Mouse (Mus musculus) embryonic facial prominence, embryonic 12.5 days (tissue): ENCODE measurements at regions not wholly inside any gene's neighbourhood (a gene's known extent, or its start where the extent isn't known, plus 50 kb on each side); places are given as distances from the start of the nearest gene placed in this dataset.

Experiments used
- ATAC-seq: fragments of 200-750 bp; cut with Nextera tagmentation; 2 replicates; pipeline ENCODE4 v1.8.0; 2017; ENCODE audit not compliant: insufficient number of reproducible peaks, insufficient read depth, low FRiP score, low TSS enrichment
- H3K27ac ChIP-seq: fragments of 300-500 bp; sonication (generic); 2 replicates; pipeline ENCODE4 v1.5.1; 2016; ENCODE audit warnings: mild to moderate bottlenecking
- H3K27me3 ChIP-seq: fragments of 300-500 bp; sonication (generic); 2 replicates; pipeline ENCODE4 v1.6.1; 2016; ENCODE audit warnings: mild to moderate bottlenecking, moderate library complexity
- H3K36me3 ChIP-seq: fragments of 300-500 bp; sonication (generic); 2 replicates; pipeline ENCODE4 v1.6.1; 2016; ENCODE audit warnings: mild to moderate bottlenecking
- H3K4me1 ChIP-seq: fragments of 300-500 bp; sonication (generic); 2 replicates; pipeline ENCODE4 v1.6.1; 2016
- H3K4me2 ChIP-seq: fragments of 300-500 bp; sonication (generic); replicated peaks from 2 replicates; pipeline ENCODE4 v1.6.1; 2016; ENCODE audit warnings: mild to moderate bottlenecking, moderate library complexity
- H3K4me3 ChIP-seq: fragments of 300-500 bp; sonication (generic); 2 replicates; pipeline ENCODE4 v1.5.1; 2016; ENCODE audit warnings: mild to moderate bottlenecking
- H3K9ac ChIP-seq: fragments of 300-500 bp; sonication (generic); 2 replicates; pipeline ENCODE4 v1.6.1; 2016; ENCODE audit warnings: mild to moderate bottlenecking, moderate library complexity
- H3K9me3 ChIP-seq: fragments of 300-500 bp; sonication (generic); 2 replicates; pipeline ENCODE4 v1.6.1; 2016; ENCODE audit warnings: mild to moderate bottlenecking, moderate library complexity
- WGBS: fragments of 180-500 bp; shearing (Covaris S2); methylation state at CpG from one replicate; pipeline ENCODE4 v1.1.7; 2016; 5-methylcytosine and 5-hydroxymethylcytosine counted together

GRCm38 (mm10) chr3:40167970-40168626, 363.0 kb upstream of the Intu start:
- Histone ChIP-seq H3K9me3 (no peaks in the 10 kb centered on the region), H3K4me1 (peaks cover 12% of the 10 kb centered on the region; the same call in 1 of the 2 replicates), H3K27me3 (no peaks in the 10 kb centered on the region), H3K36me3 (no peaks in the 10 kb centered on the region), H3K4me2 (no peak overlapping the region), H3K4me3 (no peak overlapping the region), H3K27ac (peak overlapping the region; percentile 75), H3K9ac (no peak overlapping the region)
- 0 out of 2 replicates have a peak, but pooled peaks have one; percentile 74 for ATAC-seq
- 28% methylated on average over 12 of the region's 12 CpGs for WGBS

- Histone ChIP-seq H3K9ac (no peak overlapping the region), H3K27ac (no peak overlapping the region), H3K9me3 (no peaks in the 10 kb centered on the region), H3K4me1 (peaks cover 12% of the 10 kb centered on the region; the same call in 1 of the 2 replicates), H3K27me3 (no peaks in the 10 kb centered on the region), H3K4me3 (no peak overlapping the region), H3K4me2 (no peak overlapping the region), H3K36me3 (no peaks in the 10 kb centered on the region)
- no peak for ATAC-seq
- 92% methylated on average over 2 of the region's 2 CpGs for WGBS
Measured at GRCm38 (mm10) chr3:40169590-40169989, 361.5 kb upstream of the Intu start.

- Histone ChIP-seq H3K4me3 (no peak overlapping the region), H3K36me3 (no peaks in the 10 kb centered on the region), H3K9ac (no peak overlapping the region), H3K27ac (no peak overlapping the region), H3K4me1 (no peaks in the 10 kb centered on the region), H3K4me2 (no peak overlapping the region), H3K27me3 (no peaks in the 10 kb centered on the region), H3K9me3 (no peaks in the 10 kb centered on the region)
- ATAC-seq = no peak
- 47% methylated on average over 3 of the region's 3 CpGs for WGBS
Measured at GRCm38 (mm10) chr3:40179726-40180317, 351.3 kb upstream of the Intu start.

GRCm38 (mm10) chr3:40185597-40186320, 345.3 kb upstream of the Intu start:
- no peak for ATAC-seq
- Histone ChIP-seq H3K9me3 (no peaks in the 10 kb centered on the region), H3K36me3 (no peaks in the 10 kb centered on the region), H3K4me1 (no peaks in the 10 kb centered on the region), H3K4me3 (no peak overlapping the region), H3K4me2 (no peak overlapping the region), H3K27me3 (no peaks in the 10 kb centered on the region), H3K9ac (no peak overlapping the region), H3K27ac (no peak overlapping the region)
- 87% methylated on average over 5 of the region's 5 CpGs for WGBS

- 72% methylated on average over 6 of the region's 6 CpGs for WGBS
- no peak overlapping the region for H3K4me2 ChIP-seq
Measured at GRCm38 (mm10) chr3:40189529-40189928, 341.6 kb upstream of the Intu start.

GRCm38 (mm10) chr3:40190024-40190423, 341.1 kb upstream of the Intu start:
- Histone ChIP-seq H3K9ac (no peak overlapping the region), H3K27ac (no peak overlapping the region), H3K4me3 (no peak overlapping the region), H3K4me2 (no peak overlapping the region), H3K36me3 (no peaks in the 10 kb centered on the region), H3K27me3 (no peaks in the 10 kb centered on the region), H3K4me1 (no peaks in the 10 kb centered on the region), H3K9me3 (no peaks in the 10 kb centered on the region)
- WGBS = 63% methylated on average over 4 of the region's 4 CpGs
- no peak for ATAC-seq

More at GRCm38 (mm10) chr3:40189529-40189928, 341.6 kb upstream of the Intu start:
- Histone ChIP-seq H3K27me3 (no peaks in the 10 kb centered on the region), H3K27ac (no peak overlapping the region), H3K9me3 (no peaks in the 10 kb centered on the region), H3K4me3 (no peak overlapping the region), H3K4me1 (no peaks in the 10 kb centered on the region), H3K36me3 (no peaks in the 10 kb centered on the region), H3K9ac (no peak overlapping the region)
- ATAC-seq = no peak

- 85% methylated on average over 4 of the region's 4 CpGs for WGBS
- Histone ChIP-seq H3K9me3 (no peaks in the 10 kb centered on the region), H3K9ac (no peak overlapping the region), H3K36me3 (no peaks in the 10 kb centered on the region), H3K27me3 (no peaks in the 10 kb centered on the region), H3K4me2 (no peak overlapping the region), H3K4me1 (no peaks in the 10 kb centered on the region), H3K27ac (no peak overlapping the region), H3K4me3 (no peak overlapping the region)
- ATAC-seq = no peak
Measured at GRCm38 (mm10) chr3:40200174-40200573, 330.9 kb upstream of the Intu start.

GRCm38 (mm10) chr3:40206326-40206725, 324.8 kb upstream of the Intu start:
- 0 out of 2 replicates have a peak, but pooled peaks cover 5% of the 10 kb centered on the region for H3K4me1 ChIP-seq
- H3K27ac ChIP-seq = peak overlapping the region; percentile 46; the same call in 1 of the 2 replicates
- H3K36me3 ChIP-seq = no peaks in the 10 kb centered on the region
- no peak overlapping the region for H3K4me3 ChIP-seq
- H3K9me3 ChIP-seq = no peaks in the 10 kb centered on the region
- H3K4me2 ChIP-seq = no peak overlapping the region
- H3K27me3 ChIP-seq = no peaks in the 10 kb centered on the region
- 25% methylated on average over 4 of the region's 4 CpGs for WGBS
- H3K9ac ChIP-seq = no peak overlapping the region
- no peak for ATAC-seq

GRCm38 (mm10) chr3:40211793-40212192, 319.3 kb upstream of the Intu start:
- no peak overlapping the region for H3K4me2 ChIP-seq
- H3K4me3 ChIP-seq = no peak overlapping the region
- no peak for ATAC-seq
- no peaks in the 10 kb centered on the region for H3K4me1 ChIP-seq
- H3K27ac ChIP-seq = no peak overlapping the region
- H3K9me3 ChIP-seq = no peaks in the 10 kb centered on the region
- no peaks in the 10 kb centered on the region for H3K36me3 ChIP-seq
- H3K27me3 ChIP-seq = no peaks in the 10 kb centered on the region
- H3K9ac ChIP-seq = no peak overlapping the region

GRCm38 (mm10) chr3:40226772-40227171, 304.3 kb upstream of the Intu start:
- Histone ChIP-seq H3K4me2 (no peak overlapping the region), H3K27ac (no peak overlapping the region), H3K4me3 (no peak overlapping the region), H3K4me1 (no peaks in the 10 kb centered on the region), H3K27me3 (no peaks in the 10 kb centered on the region), H3K9ac (no peak overlapping the region), H3K9me3 (no peaks in the 10 kb centered on the region), H3K36me3 (no peaks in the 10 kb centered on the region)
- WGBS = 73% methylated on average over 1 of the region's 1 CpGs
- ATAC-seq = no peak

- Histone ChIP-seq H3K4me3 (no peak overlapping the region), H3K4me1 (peaks cover 5% of the 10 kb centered on the region; the same call in 1 of the 2 replicates), H3K9me3 (no peaks in the 10 kb centered on the region), H3K4me2 (no peak overlapping the region), H3K36me3 (no peaks in the 10 kb centered on the region), H3K27me3 (no peaks in the 10 kb centered on the region), H3K9ac (no peak overlapping the region), H3K27ac (0 out of 2 replicates have a peak overlapping the region, but pooled peaks have one; percentile 31)
- ATAC-seq = no peak
- 70% methylated on average over 4 of the region's 4 CpGs for WGBS
Measured at GRCm38 (mm10) chr3:40243499-40244101, 287.5 kb upstream of the Intu start.
